Mouse (Mus musculus) myocyte (in vitro differentiated cells): ENCODE data around the gene Epsti1.

Source experiments
- E2F4 ChIP-seq: IDR thresholded peaks from one replicate; pipeline ENCODE4 v1.6.1; 2011; ENCODE audit warnings: mild to moderate bottlenecking, control low read depth, moderate library complexity; ENCODE audit not compliant: insufficient read depth
- MAX ChIP-seq: IDR thresholded peaks from one replicate; pipeline ENCODE4 v1.6.1; 2011; ENCODE audit warnings: low read depth, mild to moderate bottlenecking, control low read depth
- MYOD1 ChIP-seq, 3 experiments: IDR thresholded peaks; one replicate each; pipeline ENCODE4 v1.6.1; 2011; ENCODE audit warnings: control low read depth in 2 of 3, low read depth in 2 of 3, mild to moderate bottlenecking in 2 of 3, moderate library complexity in 1 of 3; ENCODE audit not compliant: insufficient read length in 2 of 3, control insufficient read depth in 1 of 3
- POLR2A ChIP-seq: IDR thresholded peaks from one replicate; pipeline ENCODE4 v1.6.1; 2011; ENCODE audit warnings: low read depth, mild to moderate bottlenecking, control low read depth, moderate library complexity; ENCODE audit not compliant: insufficient read length
- POLR2AphosphoS2 ChIP-seq: IDR thresholded peaks from one replicate; pipeline ENCODE4 v1.6.1; 2011; ENCODE audit warnings: low read depth, control low read depth; ENCODE audit not compliant: insufficient read length
- REST ChIP-seq: IDR thresholded peaks from one replicate; pipeline ENCODE4 v1.6.1; 2011; ENCODE audit warnings: mild to moderate bottlenecking, control low read depth, moderate library complexity; ENCODE audit not compliant: insufficient read depth, insufficient read length
- SRF ChIP-seq: IDR thresholded peaks from one replicate; pipeline ENCODE4 v1.6.1; 2011; ENCODE audit warnings: low read depth; ENCODE audit not compliant: control insufficient read depth, insufficient read length
- USF1 ChIP-seq: IDR thresholded peaks from one replicate; pipeline ENCODE4 v1.6.1; 2011; ENCODE audit warnings: low read depth, mild to moderate bottlenecking, control low read depth, moderate library complexity

DNA sequence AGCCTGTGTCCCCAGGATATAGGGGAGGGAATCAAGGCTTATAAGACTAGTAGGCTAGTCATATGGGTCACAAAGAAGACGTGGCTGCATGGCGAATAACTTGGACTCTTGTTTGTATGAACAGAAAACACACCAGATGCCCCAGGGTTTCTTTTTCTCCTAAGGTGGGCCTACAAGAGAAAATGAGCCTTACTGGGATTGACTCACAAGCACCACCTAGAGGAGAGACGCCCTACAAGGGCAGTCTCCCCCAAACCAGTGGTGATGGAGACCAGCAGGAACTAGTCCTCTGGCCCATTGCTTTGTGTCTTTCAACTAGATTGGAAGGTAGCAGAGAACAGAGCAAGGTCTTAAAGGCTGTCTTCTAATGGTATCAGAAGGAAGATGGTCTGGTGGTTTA is 22.7 kb downstream of the Epsti1 start:
- TF ChIP-seq POLR2A (no peak), POLR2AphosphoS2 (no peak), MAX (no peak), USF1 (no peak), SRF (no peak), MYOD1 (IDR thresholded peaks at IDR 0.05; ENCODE audit: control insufficient read depth in 1 of 3, insufficient read length in 2 of 3, low read depth in 2 of 3) (no peak), REST (no peak), E2F4 (no peak)
